Mouse (Mus musculus) kidney, embryonic 14.5 days (tissue): ENCODE data around the gene Arhgap32. TPM values are rescaled to one million over a fixed set of nuclear protein-coding genes. Genes with fewer than 3 reads are reported as not detected.
A peak's percentile ranks its signal among the peaks of the same experiment; 100 is the strongest.

Experiments used
- ATAC-seq: fragments of 200-750 bp; cut with Nextera tagmentation; 2 replicates; pipeline ENCODE4 v1.8.0; 2017; ENCODE audit warnings: moderate number of reproducible peaks, mild to moderate bottlenecking, moderate TSS enrichment, moderate library complexity; ENCODE audit not compliant: low FRiP score, low TSS enrichment
- H3K27ac ChIP-seq: fragments of 300-500 bp; sonication (generic); 2 replicates; pipeline ENCODE4 v1.5.1; 2014; ENCODE audit warnings: low read depth, mild to moderate bottlenecking, low read length, moderate library complexity, mixed read lengths
- H3K27me3 ChIP-seq: fragments of 300-500 bp; sonication (generic); 2 replicates; pipeline ENCODE4 v1.6.1; 2014; ENCODE audit warnings: mild to moderate bottlenecking, low read length; ENCODE audit not compliant: control insufficient read depth, insufficient read depth
- H3K36me3 ChIP-seq: fragments of 300-500 bp; sonication (generic); 2 replicates; pipeline ENCODE4 v1.6.1; 2014; ENCODE audit warnings: low read length, mixed read lengths; ENCODE audit not compliant: control insufficient read depth, insufficient read depth
- H3K4me1 ChIP-seq: fragments of 300-500 bp; sonication (generic); 2 replicates; pipeline ENCODE4 v1.6.1; 2014; ENCODE audit warnings: low read length, mixed read lengths; ENCODE audit not compliant: control insufficient read depth, insufficient read depth
- H3K4me2 ChIP-seq: fragments of 300-500 bp; sonication (generic); replicated peaks from 2 replicates; pipeline ENCODE4 v1.6.1; 2014; ENCODE audit warnings: low read depth, mild to moderate bottlenecking, low read length
- H3K4me3 ChIP-seq: fragments of 300-500 bp; sonication (generic); 2 replicates; pipeline ENCODE4 v1.5.1; 2014; ENCODE audit warnings: mild to moderate bottlenecking, low read length
- H3K9ac ChIP-seq: fragments of 300-500 bp; sonication (generic); 2 replicates; pipeline ENCODE4 v1.6.1; 2014; ENCODE audit warnings: low read depth, mild to moderate bottlenecking, low read length, moderate library complexity
- H3K9me3 ChIP-seq: fragments of 300-500 bp; sonication (generic); 2 replicates; pipeline ENCODE4 v1.6.1; 2016; ENCODE audit warnings: low read length; ENCODE audit not compliant: control insufficient read depth
- WGBS: fragments of 180-500 bp; shearing (Covaris S2); extraction: QIAGEN DNeasy Blood & Tissue Kit; methylation state at CpG from one replicate; pipeline ENCODE4 v1.1.7; 2014; 5-methylcytosine and 5-hydroxymethylcytosine counted together
- polyA plus RNA-seq: library from polyadenylated mRNA; unstranded; fragments of >200 nt; fragmentation: Nextera tagmentation; extraction: Ambion mirVana; gene quantifications from 2 replicates; pipeline ENCODE4 v1.2.1, GENCODE M21; 2014

Arhgap32 gene
- polyA plus RNA-seq, 1 experiment from 2014 or later, result 10.6 TPM

DNA sequence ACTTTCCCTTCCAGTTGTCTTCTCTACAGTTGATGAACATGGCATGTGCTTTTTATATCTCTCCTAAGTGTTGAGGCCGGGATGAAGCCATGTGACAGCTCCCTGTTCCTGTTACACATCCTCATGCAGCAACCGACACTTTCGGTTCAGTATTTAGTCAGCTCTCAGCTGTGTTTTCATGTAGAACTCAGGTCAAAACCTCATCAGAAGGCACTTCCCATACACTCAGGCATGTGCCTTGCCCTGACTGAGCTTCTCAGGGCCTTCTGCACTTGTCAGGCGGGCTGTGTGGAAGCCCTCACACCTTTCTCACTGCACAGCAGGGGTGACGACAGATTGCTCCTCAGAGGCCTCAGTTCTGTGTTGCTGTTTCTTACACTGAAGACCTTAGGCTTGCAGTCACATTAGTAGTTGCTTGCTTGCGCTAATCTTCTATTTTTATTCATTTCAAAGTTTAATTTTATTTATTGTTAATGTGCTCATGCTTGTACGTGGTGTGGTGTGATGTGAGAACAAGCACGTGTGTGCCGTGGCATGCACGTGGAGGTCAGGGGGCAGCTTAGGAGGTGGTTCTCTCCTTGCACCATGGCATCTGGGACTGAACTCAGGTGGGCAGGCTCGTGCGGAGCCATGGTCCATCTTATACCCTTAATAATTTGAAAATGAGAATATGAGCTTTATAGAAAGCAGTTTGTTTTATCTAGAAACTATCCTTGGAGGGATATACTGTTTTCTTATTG lies 30.5 kb downstream of the Arhgap32 start:
- Histone ChIP-seq H3K4me1 (no peaks in the 10 kb centered on the region), H3K27me3 (no peaks in the 10 kb centered on the region), H3K9me3 (no peaks in the 10 kb centered on the region), H3K4me3 (no peak overlapping the region), H3K4me2 (no peak overlapping the region), H3K27ac (no peak overlapping the region), H3K9ac (no peak overlapping the region), H3K36me3 (no peaks in the 10 kb centered on the region)
- ATAC-seq, result no peak
- 62% methylated on average over 12 of the region's 12 CpGs for WGBS

DNA sequence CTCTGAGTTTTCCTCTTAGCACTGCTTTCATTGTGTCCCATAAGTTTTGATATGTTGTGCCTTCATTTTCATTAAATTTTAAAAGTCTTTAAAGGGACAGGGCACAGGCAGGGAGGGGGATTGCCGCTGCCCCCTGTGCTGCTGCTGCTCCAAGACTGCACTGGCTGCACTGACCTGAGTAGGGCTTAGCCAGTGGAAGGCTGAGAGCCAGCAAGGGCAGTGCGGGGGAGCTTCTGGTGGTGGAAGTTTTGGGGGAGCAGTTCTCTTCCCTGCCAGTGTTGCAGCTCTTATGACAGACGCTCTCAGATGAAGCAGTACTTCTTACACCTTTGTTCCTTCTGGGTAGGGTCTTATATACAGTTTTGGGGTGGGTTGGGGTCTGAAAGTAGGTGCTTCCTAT lies 33.3 kb downstream of the Arhgap32 start:
- Histone ChIP-seq H3K9ac (no peak overlapping the region), H3K4me3 (no peak overlapping the region), H3K9me3 (no peaks in the 10 kb centered on the region), H3K4me2 (no peak overlapping the region), H3K27me3 (no peaks in the 10 kb centered on the region), H3K36me3 (no peaks in the 10 kb centered on the region; the same call in 1 of the 2 replicates), H3K4me1 (no peaks in the 10 kb centered on the region), H3K27ac (no peak overlapping the region)
- ATAC-seq, result no peak
- WGBS, result 82% methylated on average over 3 of the region's 3 CpGs

DNA sequence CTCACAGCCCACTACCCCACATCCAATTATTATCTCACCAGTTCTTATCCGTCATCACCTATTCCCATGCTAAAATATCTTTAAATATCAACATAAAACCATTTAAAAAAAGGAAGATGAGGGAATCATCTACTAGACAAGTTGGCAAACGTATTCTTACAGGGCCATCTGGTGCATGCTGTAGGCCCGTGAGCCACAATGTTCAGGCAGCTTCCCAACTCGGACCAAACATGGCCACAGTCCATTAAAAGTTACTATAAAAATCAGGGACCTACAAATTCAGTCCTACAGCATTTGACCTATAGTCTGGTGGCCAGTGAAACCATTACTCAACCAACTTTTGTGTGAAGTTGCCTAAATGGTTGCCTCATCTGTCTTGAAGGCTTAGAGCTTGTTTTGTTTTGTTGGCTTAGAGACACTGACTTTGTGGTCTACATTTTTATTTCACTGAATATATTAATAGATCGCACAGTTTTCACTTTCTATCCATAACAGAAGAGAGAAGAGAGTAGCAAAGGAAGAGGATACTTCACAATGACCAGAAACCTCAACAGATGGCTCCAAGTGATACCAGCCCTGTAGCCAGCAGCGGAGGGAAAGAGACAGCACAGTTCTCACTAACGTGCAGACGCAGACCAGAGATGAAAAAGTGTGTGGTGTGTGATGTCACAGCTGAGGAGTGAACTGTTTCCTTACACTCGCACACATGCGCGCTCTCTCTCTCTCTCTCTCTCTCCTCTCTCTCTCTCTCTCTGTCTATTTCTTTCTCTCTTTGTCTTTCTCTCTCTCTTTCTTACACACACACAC lies 34.1 kb downstream of the Arhgap32 start:
- Histone ChIP-seq H3K36me3 (no peaks in the 10 kb centered on the region; the same call in 1 of the 2 replicates), H3K27ac (no peak overlapping the region), H3K9me3 (no peaks in the 10 kb centered on the region), H3K27me3 (no peaks in the 10 kb centered on the region), H3K4me2 (no peak overlapping the region), H3K4me1 (no peaks in the 10 kb centered on the region), H3K4me3 (no peak overlapping the region), H3K9ac (no peak overlapping the region)
- ATAC-seq, result no peak
- 88% methylated on average over 11 of the region's 11 CpGs for WGBS

DNA sequence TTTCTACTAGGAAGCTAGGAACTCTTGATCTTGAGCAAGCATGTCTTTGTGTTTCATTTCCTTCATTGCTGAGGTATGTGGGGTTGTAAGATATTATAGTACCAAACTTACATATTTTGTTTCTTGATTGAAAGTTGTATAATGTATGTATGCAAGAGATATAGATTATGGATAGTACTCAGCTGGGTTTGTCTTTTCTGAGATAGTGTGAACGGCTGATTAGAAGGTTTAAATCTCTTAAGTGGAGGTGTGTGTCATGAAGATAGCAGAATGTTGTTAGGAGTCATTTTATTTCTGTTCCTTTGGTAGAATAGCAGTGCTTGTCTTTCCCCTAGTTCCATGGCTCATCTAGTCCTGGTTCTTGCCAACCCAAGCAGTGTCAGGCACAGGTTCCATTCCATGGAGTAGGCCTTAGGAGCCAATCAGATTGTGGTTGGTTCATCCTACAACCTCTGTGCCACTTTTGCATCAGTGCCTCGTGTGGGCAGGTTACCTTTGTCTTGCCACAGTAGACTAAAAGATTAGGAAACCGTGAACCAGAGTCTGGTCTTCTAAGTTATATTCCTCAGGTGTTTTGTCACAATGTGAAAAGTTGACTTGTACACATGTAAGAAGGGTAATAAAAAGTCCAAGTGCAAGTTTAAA lies 38.9 kb downstream of the Arhgap32 start:
- H3K4me1 ChIP-seq, result no peaks in the 10 kb centered on the region
- no peak overlapping the region for H3K4me2 ChIP-seq
- WGBS, result 86% methylated on average over 3 of the region's 3 CpGs
- no peaks in the 10 kb centered on the region for H3K27me3 ChIP-seq
- H3K27ac ChIP-seq, result no peak overlapping the region
- no peak overlapping the region for H3K4me3 ChIP-seq
- no peak for ATAC-seq
- no peaks in the 10 kb centered on the region; the same call in 1 of the 2 replicates for H3K36me3 ChIP-seq
- no peaks in the 10 kb centered on the region for H3K9me3 ChIP-seq
- H3K9ac ChIP-seq, result no peak overlapping the region

DNA sequence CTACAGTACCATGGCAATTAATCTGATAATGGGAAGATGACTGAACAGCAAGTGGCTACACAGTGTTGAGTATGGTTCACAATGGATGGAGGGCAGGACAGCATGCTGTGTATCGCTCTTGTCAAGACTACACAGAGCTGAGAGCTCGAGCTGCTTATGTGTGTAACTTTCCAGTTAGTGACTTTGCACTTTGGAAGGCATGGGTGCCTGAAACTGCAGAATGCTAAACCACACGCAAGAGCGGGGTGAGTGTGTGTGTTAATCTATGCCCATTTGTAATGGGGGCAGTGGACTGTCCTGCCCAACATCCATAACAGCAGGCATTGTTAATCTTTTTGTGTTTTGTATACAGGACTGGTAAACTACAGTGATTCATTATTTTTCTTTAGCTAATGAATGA lies 40.8 kb downstream of the Arhgap32 start:
- Histone ChIP-seq H3K4me3 (no peak overlapping the region), H3K27me3 (no peaks in the 10 kb centered on the region), H3K4me2 (no peak overlapping the region), H3K9ac (no peak overlapping the region), H3K4me1 (no peaks in the 10 kb centered on the region), H3K27ac (no peak overlapping the region), H3K36me3 (no peaks in the 10 kb centered on the region; the same call in 1 of the 2 replicates), H3K9me3 (no peaks in the 10 kb centered on the region)
- WGBS, result 82% methylated on average over 4 of the region's 4 CpGs
- no peak for ATAC-seq

DNA sequence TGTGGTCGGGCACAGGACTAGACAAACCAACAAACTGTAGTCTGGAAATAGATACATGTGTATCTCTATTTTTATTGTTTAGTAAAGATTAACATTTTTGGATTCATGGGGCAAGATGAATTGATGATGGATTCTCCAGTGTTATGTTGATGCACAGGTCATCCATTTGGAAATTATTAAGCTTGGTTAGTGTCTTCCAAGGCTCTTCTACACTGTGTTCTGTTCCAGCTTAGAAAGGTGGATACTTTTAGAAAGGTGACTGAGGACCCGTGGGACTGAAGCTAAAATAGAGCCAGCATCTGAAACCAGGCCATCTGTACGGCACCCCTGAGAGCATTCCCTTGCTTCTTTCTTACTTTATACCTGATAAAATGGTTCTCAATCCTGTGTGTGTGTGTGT lies 41.3 kb downstream of the Arhgap32 start:
- H3K27me3 ChIP-seq, result no peaks in the 10 kb centered on the region
- H3K9me3 ChIP-seq, result no peaks in the 10 kb centered on the region
- ATAC-seq, result no peak
- no peak overlapping the region for H3K4me3 ChIP-seq
- H3K36me3 ChIP-seq, result no peaks in the 10 kb centered on the region; the same call in 1 of the 2 replicates
- WGBS, result 80% methylated on average over 3 of the region's 3 CpGs
- no peak overlapping the region for H3K4me2 ChIP-seq
- no peak overlapping the region for H3K27ac ChIP-seq
- H3K9ac ChIP-seq, result no peak overlapping the region
- no peaks in the 10 kb centered on the region for H3K4me1 ChIP-seq

DNA sequence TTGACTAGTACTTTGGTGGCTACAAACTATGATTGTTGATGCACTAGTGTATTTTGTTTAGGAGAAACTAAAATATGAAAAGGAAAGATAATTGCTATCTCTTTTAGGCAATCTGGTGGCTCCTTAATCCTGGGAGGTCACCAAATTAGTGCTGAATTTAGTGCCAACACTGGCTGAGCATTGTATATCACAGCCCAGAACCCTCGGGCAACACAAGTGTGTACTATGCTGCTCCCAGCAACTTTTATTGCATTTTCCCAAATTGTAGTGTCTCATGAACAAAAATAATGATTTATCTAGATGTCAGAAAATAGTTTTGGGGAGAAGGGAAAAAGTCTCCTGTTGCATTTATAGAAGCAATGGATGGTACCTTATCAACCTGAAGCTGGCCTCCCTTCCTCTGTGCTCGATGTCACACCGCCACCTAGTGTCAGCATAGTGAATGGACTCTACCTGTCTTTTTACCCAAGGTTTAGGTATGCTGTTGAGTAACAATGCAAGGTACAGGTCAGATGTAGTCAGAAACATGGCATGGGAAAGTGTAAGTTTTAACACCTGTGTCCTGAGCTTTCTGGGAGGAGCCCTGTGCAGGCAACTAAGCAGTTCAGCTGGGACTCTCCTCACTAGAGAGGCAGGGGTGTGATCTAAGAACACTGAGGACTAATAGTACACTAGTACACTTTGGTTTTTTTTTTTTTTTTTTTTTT lies 43.1 kb downstream of the Arhgap32 start:
- Histone ChIP-seq H3K27ac (no peak overlapping the region), H3K27me3 (no peaks in the 10 kb centered on the region), H3K9me3 (no peaks in the 10 kb centered on the region), H3K9ac (no peak overlapping the region), H3K4me2 (no peak overlapping the region), H3K36me3 (no peaks in the 10 kb centered on the region), H3K4me3 (no peak overlapping the region), H3K4me1 (no peaks in the 10 kb centered on the region)
- 22% methylated on average over 3 of the region's 3 CpGs for WGBS
- peak; percentile 87 for ATAC-seq

DNA sequence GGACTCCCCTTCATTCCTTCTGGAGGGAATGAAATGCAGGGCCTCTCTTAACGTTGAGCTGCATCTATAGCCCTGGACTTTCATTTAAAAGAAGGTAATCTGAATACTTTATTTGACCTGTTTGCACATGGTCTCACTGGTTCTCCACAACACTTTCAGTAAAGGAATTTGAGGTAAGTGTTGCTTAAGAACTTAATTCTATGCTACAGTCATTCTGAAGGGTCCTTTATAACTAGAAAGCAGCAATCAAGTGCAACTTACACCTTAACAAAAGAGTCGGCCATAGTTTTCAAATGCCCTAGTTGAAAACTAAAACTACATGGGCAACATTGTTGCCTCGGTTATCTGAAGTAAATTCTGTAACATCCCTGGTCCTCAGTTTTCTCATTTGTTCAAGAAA lies 43.8 kb downstream of the Arhgap32 start:
- WGBS, result 80% methylated on average over 3 of the region's 3 CpGs
- Histone ChIP-seq H3K9ac (no peak overlapping the region), H3K27ac (no peak overlapping the region), H3K4me1 (no peaks in the 10 kb centered on the region), H3K27me3 (no peaks in the 10 kb centered on the region), H3K9me3 (no peaks in the 10 kb centered on the region), H3K4me3 (no peak overlapping the region), H3K36me3 (no peaks in the 10 kb centered on the region), H3K4me2 (no peak overlapping the region)
- no peak for ATAC-seq
